Comparison of ENCODE assay signal across 23 mouse cellular contexts in the genomic region with DNA sequence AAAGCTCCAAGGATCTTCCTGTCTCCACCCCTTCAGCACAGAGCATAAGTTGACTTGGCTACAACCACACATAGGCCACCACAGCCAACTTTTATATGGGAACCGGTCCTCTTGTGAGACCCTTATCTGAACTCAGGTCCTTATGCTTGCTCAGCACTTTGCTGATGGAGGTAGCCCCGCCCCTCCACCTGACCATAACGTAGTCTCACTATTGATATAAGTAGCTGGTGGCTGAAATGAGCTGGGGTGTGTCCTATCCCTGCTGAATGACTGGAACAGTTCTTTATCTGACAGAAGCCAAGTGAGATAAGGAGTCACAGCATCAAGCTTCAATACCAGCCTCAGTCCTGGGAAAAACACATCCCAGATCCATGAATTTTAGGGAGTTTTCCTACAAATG.
"Had no signal": no experiment of that assay in that cellular context is flagged by ENCODE, and none has a peak within 500 bp of the region (broad histone marks: within the 10 kb centered on the region; RNA-seq: fewer than 3 reads in every experiment).

No protein-coding gene starts in this region.

- H3K9me3 ChIP-seq: kidney, embryonic 15.5 days; limb, embryonic 12.5 days; limb, embryonic 15.5 days; midbrain, embryonic 12.5 days; midbrain, embryonic 15.5 days; neural tube, embryonic 12.5 days; neural tube, embryonic 15.5 days had no signal

- H3K9ac ChIP-seq: kidney, embryonic 15.5 days; limb, embryonic 12.5 days; limb, embryonic 15.5 days; liver, embryonic 14.5 days; liver, postnatal 0 days; lung, embryonic 14.5 days; midbrain, embryonic 12.5 days; midbrain, embryonic 15.5 days; neural tube, embryonic 12.5 days; neural tube, embryonic 15.5 days had no signal

- H3K27ac ChIP-seq: kidney, embryonic 15.5 days; limb, embryonic 12.5 days; limb, embryonic 15.5 days; liver, embryonic 14.5 days; macrophage; midbrain, embryonic 12.5 days; midbrain, embryonic 15.5 days; neural tube, embryonic 12.5 days; neural tube, embryonic 15.5 days had no signal

- H3K27me3 ChIP-seq: kidney, embryonic 15.5 days; limb, embryonic 12.5 days; limb, embryonic 15.5 days; midbrain, embryonic 12.5 days; midbrain, embryonic 15.5 days; neural tube, embryonic 12.5 days; neural tube, embryonic 15.5 days had no signal

- H3K4me1 ChIP-seq: kidney, embryonic 15.5 days; limb, embryonic 12.5 days; limb, embryonic 15.5 days; midbrain, embryonic 12.5 days; midbrain, embryonic 15.5 days; neural tube, embryonic 12.5 days; neural tube, embryonic 15.5 days had no signal

- ATAC-seq: liver, postnatal 0 days; lung, postnatal 0 days; midbrain, embryonic 15.5 days had no signal

- H3K36me3 ChIP-seq: kidney, embryonic 15.5 days; limb, embryonic 12.5 days; limb, embryonic 15.5 days; midbrain, embryonic 12.5 days; midbrain, embryonic 15.5 days; neural tube, embryonic 12.5 days; neural tube, embryonic 15.5 days had no signal

- H3K4me3 ChIP-seq: kidney, embryonic 15.5 days; limb, embryonic 12.5 days; limb, embryonic 15.5 days; midbrain, embryonic 12.5 days; midbrain, embryonic 15.5 days; neural tube, embryonic 12.5 days; neural tube, embryonic 15.5 days had no signal

- DNase-seq: kidney, adult 11 months; kidney, adult 8-10 months; kidney, postnatal 14 days; kidney, postnatal 4 days; left cerebral cortex, postnatal 4 days; liver, postnatal 0 days; lung, embryonic 14.5 days; right cerebral cortex, adult 18-20 months; right cerebral cortex, postnatal 14 days; right cerebral cortex, postnatal 4 days; spleen, adult 18-20 months; thymus, postnatal 25 days had no signal

- H3K4me2 ChIP-seq: kidney, embryonic 15.5 days; limb, embryonic 12.5 days; limb, embryonic 15.5 days; liver, embryonic 11.5 days; lung, embryonic 14.5 days; midbrain, embryonic 12.5 days; midbrain, embryonic 15.5 days; neural tube, embryonic 12.5 days; neural tube, embryonic 15.5 days had no signal
